Mouse (Mus musculus): ENCODE measurements around the gene Ip6k3.

Ip6k3 gene

DNA sequence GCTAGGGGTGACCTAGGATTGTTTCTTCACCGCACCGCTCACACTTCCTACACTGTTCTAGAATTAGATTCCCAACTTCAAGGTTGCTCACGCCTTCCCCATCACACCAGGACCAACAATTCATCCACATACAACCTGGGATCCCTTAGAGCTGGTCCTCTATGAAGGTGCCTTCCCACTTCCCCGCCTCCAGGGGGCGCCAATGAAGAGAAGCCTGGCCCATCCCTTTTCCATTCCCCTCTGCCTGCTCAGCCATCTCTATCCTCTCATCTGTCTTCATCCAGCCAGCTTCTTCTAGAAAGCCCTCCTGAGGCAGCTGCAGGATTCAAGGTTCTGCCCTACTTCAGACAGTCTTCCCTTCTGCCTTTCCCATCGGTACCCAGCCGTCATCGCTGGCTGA is 16.2 kb downstream of the Ip6k3 start:
- DNase-seq, result no peak

- DNase-seq, result no peak
Observed at GRCm38 (mm10) chr17:27150871-27151270, 16.7 kb downstream of the Ip6k3 start.

DNA sequence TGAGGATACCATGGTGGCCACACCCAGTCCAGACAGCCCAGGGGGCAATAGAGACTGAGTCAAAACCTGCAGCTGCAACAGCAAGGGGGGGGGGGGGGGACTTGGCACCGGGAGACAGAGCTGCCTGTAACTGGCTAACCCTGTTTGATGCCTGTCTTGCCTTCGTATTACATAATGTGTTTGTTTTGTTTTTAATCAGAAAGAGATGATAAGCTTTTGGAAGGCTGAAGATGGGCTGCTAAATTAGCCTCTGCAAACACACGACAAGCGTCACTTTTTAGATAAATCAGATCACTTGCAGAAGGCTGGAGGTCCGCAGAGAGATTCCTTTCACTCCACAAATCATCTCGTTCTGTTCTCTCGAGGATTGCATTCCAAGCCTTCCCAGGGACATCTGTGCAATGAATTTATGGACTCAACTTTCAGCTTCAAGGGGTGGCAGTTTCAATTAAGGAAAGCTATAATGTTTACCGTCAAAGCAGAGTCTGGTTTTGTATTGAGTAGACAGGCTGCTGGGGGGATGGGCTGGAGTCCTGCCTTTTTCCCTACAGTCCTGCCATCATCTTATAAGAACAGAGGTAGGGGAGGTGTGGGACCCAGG is 21.2 kb downstream of the Ip6k3 start:
- DNase-seq, result no peak

- DNase-seq, result no peak
Observed at GRCm38 (mm10) chr17:27144152-27144551, 23.4 kb downstream of the Ip6k3 start.

- peak; percentile 66 for DNase-seq
Observed at GRCm38 (mm10) chr17:27141971-27142450, 25.6 kb downstream of the Ip6k3 start.

GRCm38 (mm10) chr17:27140262-27140661 is 27.3 kb downstream of the Ip6k3 start:
- DNase-seq, result no peak

GRCm38 (mm10) chr17:27139304-27139703 is 28.3 kb downstream of the Ip6k3 start:
- DNase-seq, result no peak

DNA sequence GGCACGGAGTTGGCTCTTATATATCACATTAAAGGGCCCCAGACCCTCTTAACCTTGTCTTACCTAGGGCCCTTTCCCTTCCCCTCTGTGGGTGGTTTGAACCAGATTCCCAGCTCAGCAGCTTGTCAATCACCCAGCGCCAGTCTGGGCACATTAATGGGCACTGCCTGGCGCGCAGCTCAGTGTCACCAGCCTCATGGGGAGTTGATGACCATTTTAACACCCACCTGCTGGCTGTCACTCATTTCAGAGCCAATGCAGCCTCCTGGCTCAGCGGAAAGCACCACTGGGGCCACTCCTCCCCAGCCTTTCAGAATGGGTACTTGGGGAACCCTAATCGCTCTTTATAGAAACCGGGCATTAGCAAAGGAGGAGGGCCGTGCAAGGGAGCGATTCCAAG is 29.2 kb downstream of the Ip6k3 start:
- DNase-seq, result no peak

DNA sequence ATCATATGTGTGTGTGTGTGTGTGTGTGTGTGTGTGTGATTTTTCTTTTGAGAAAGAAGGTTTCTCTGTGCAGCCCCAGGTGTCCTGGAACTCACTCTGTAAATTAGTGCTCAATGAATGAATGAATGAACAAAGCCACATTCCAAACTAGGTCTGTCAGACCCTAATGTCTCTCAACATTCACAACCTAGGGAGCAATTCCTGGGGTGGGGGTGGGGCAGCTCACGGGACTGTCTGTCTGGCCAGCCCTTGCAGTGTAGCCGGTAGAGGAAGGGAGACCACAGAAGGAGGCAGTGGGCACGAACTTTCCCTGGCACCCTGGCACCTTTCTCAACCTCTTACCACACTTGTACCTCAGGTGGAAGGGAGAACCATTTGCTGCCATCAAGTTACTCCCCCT is 32.9 kb downstream of the Ip6k3 start:
- DNase-seq, result no peak

DNA sequence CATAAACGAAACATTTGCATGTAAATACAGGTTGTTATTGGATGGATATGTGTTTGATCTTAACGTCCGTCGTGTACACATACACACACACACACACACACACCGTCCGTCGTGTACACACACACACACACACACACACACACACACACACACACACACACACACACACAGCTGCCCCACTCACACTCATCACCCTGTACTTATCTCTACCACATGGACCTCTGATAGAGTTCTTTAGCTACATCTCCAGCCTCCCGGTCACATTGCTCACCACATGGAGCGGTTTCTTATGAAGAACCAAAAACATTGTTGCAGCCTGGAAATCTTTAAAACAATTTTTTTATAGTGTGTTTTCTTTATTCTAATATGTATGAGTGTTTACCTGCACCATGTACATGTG is 33.4 kb downstream of the Ip6k3 start:
- no peak for DNase-seq

- peak; percentile 96 for DNase-seq
Observed at GRCm38 (mm10) chr17:27133551-27134141, 33.9 kb downstream of the Ip6k3 start, which contains the start of gene Uqcc2. Gene Uqcc2, minus strand, starts transcription at chr17:27133916.

DNA sequence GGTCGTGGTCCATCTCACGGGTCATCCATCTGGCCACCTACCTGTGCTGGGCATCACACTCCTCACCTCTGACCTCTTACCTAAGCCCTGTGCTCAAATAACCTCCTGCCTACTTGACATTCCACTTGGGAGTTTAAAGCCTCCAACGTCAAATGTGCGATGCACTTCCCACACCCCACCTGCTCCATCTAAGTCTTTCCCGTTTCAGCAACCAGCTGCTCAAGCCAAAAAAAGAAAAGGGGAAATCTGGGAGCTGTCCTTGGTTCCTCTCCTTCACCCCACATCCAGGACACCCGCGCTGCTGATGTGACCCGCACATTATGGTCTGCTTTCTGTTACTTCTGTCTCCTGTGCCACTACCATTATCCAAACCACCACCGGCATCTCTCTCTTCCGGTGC is 35.4 kb downstream of the Ip6k3 start:
- DNase-seq, result peak; percentile 61

- peak; percentile 71 for DNase-seq
Observed at GRCm38 (mm10) chr17:27131240-27131665, 36.3 kb downstream of the Ip6k3 start.

GRCm38 (mm10) chr17:27130246-27130645 is 37.3 kb downstream of the Ip6k3 start:
- DNase-seq, result no peak

DNA sequence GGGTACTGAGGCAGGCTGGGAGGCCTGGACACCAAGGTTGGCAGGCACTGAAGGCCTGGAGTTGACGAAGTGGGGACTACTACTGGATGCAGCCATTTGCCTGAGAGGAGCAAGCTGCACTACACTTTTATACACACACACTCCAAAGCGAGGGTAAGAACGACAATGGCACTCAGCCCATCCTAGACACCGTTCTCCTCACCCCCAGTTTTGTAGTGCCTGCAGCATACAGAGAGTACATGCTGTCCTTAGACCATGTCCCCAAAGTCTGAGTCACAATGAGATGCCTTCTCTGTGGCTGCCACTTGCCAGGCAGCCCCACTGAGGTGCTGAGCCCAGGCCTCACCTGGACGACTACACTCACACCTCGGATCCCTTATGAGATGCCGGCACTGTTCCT is 37.8 kb downstream of the Ip6k3 start:
- peak; percentile 38 for DNase-seq

- DNase-seq, result no peak
Observed at GRCm38 (mm10) chr17:27129291-27129690, 38.3 kb downstream of the Ip6k3 start.

DNA sequence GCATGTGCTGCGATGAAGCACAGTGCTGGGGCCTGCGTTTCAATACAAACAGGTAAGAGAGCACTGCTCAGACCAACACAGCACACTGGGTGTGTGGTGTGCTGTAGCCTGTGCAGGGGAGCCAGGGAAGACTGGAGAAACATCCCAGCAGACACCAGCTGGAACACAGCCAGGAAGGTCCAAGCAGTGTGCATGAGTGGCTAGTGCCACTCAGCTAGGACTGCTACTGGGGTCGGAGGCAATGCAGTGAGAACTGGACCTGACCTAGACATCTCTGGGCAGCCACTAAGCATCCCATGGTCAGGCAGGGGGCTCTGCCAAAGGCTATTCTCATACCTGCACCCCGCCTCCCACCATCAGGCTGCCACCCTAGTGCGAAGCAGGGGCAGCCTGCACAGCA is 39.4 kb downstream of the Ip6k3 start:
- no peak for DNase-seq

DNA sequence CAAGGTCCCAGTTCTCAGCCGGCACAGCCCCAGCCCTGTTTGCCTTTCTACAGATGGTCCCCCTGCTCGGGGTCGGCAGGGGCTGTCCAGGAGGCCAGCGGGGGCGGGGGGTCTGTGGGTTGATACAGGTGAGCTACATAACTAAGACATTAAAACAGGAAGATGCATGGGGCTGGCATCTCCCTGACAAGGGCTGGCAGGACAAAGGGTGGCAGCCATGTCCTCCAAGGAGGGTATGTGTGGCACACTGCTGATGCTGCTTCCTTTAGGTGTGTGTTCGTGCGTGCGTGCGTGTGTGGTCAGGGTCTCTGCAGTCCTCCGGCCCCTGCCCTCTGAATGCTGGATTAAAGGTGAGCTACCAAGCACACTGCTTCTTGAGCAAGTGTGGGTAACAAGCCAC is 40.6 kb downstream of the Ip6k3 start:
- DNase-seq, result no peak

DNA sequence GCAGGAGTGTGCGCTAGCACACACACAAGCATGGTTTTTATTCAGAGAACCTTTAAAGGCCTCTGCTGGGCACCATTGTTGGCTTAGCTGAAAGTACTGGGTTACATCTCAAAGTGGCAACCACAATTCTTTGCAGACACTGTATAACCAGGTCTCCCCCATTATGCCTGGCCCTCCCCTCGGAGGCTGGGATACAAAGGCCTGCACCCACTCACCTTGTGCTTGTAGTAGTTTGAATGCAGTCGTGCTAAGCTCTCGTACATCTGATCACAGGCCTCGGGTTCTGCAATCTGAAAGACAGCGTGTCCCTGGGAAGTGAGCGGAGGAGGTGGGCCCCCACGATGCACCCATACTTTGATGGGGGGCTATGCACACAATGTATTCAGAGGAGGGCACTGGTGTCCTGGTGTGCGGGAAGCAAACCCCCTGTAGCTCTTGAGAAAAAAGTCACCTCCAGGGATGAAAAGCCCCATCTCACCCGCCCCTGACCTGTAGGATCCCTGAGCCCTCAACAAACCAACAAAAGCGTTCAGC is 41.9 kb downstream of the Ip6k3 start:
- no peak for DNase-seq

DNA sequence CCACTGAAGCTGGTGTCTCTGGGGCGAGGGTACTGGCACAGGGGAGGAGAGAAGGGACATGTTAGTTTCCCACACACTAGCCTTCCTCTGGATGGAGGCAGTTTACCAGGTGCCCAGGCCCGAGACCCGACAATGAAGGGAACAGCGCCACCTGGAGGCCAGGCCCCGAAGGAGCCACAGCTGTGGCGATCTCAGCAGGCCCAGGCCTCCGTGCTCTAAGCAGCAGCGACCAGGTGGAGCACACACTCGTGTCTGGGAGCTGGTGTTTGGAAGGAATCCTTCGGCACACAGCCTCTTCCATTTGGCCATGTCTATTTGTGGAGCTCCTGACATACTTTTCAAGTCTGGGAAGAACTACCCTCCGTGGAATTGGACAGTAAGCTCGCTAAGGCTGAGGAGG is 42.4 kb downstream of the Ip6k3 start:
- peak; percentile 75 for DNase-seq

GRCm38 (mm10) chr17:27123813-27124375 is 43.7 kb downstream of the Ip6k3 start:
- DNase-seq, result no peak

GRCm38 (mm10) chr17:27123103-27123502 is 44.5 kb downstream of the Ip6k3 start:
- no peak for DNase-seq

GRCm38 (mm10) chr17:27122701-27123100 is 44.9 kb downstream of the Ip6k3 start:
- DNase-seq, result no peak

GRCm38 (mm10) chr17:27121781-27122180 is 45.8 kb downstream of the Ip6k3 start:
- no peak for DNase-seq
